Mouse (Mus musculus) heart, embryonic 16.5 days (tissue): ENCODE measurements at regions not wholly inside any gene's neighbourhood (a gene's known extent, or its start where the extent isn't known, plus 50 kb on each side); places are given as distances from the start of the nearest gene placed in this dataset.

Experiments
- ATAC-seq: fragments of 200-750 bp; cut with Nextera tagmentation; replicated peaks from 2 replicates; pipeline ENCODE4 v1.8.0; 2017; ENCODE audit warnings: moderate number of reproducible peaks; ENCODE audit not compliant: insufficient read depth, low FRiP score; ENCODE audit errors: extremely low read depth
- H3K27ac ChIP-seq: fragments of 300-500 bp; sonication (generic); 2 replicates; pipeline ENCODE4 v1.5.1; 2014; ENCODE audit warnings: mild to moderate bottlenecking, low read length, control low read depth, moderate library complexity
- H3K27me3 ChIP-seq: fragments of 300-500 bp; sonication (generic); 2 replicates; pipeline ENCODE4 v1.6.1; 2014; ENCODE audit warnings: low read length, mixed read lengths; ENCODE audit not compliant: control insufficient read depth, insufficient read depth
- H3K36me3 ChIP-seq: fragments of 300-500 bp; sonication (generic); 2 replicates; pipeline ENCODE4 v1.6.1; 2014; ENCODE audit not compliant: control insufficient read depth, insufficient read depth
- H3K4me1 ChIP-seq: fragments of 300-500 bp; sonication (generic); 2 replicates; pipeline ENCODE4 v1.6.1; 2014; ENCODE audit warnings: low read length, mixed read lengths; ENCODE audit not compliant: control insufficient read depth, insufficient read depth
- H3K4me2 ChIP-seq: fragments of 300-500 bp; sonication (generic); 2 replicates; pipeline ENCODE4 v1.6.1; 2014; ENCODE audit warnings: low read depth, mild to moderate bottlenecking, control low read depth, low read length
- H3K4me3 ChIP-seq: fragments of 300-500 bp; sonication (generic); 2 replicates; pipeline ENCODE4 v1.5.1; 2014; ENCODE audit warnings: mild to moderate bottlenecking, control low read depth, low read length
- H3K9ac ChIP-seq: fragments of 300-500 bp; sonication (generic); 2 replicates; pipeline ENCODE4 v1.6.1; 2014; ENCODE audit warnings: low read length, control low read depth
- H3K9me3 ChIP-seq: fragments of 300-500 bp; sonication (generic); replicated peaks from 2 replicates; pipeline ENCODE4 v1.6.1; 2016; ENCODE audit warnings: low read length; ENCODE audit not compliant: control insufficient read depth
- WGBS: fragments of 180-500 bp; shearing (Covaris S2); extraction: QIAGEN DNeasy Blood & Tissue Kit; methylation state at CpG from one replicate; pipeline ENCODE4 v1.1.7; 2014; 5-methylcytosine and 5-hydroxymethylcytosine counted together

DNA sequence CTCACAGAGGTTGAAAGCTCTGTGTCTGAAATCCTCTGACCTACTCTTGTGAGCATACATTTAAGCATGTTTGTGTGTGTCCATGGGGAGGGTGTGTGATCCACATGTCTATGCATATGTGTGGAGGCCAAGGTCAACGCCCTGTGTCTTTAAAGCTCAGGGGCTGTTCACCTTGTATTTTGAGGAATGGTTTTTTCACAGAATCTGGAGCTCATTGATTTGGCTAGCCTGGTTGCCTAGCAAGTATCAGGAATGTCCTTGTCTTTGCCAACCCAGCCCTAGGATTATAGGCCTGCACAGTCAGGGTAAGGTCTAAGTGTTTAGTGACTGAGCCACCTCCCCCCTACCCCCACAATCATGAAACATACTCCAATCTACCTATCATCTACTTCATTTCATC is 394.0 kb upstream of the Plxna2 start:
- 86% methylated on average over 1 of the region's 1 CpGs for WGBS
- no peak overlapping the region for H3K4me3 ChIP-seq

DNA sequence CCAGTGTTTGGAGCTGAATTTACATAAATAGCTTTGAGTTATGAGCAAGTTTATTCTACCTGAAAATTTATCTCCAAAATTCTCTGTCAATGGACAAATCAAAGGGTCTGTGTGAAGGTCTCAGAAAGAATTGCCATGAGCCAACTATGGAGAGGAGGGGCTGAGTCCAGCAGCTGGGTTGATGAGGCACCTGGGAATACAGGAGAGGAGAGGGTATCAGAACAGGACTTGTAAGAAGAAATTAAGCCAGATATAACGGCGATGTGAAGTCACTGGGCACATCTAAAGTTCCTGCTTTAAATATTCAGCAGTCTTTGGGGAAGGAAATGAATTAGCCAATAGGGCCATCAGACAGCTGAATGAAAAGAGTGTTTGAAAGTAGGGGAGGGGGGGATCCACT is 394.4 kb upstream of the Plxna2 start:
- H3K9ac ChIP-seq, result no peak overlapping the region
- H3K4me1 ChIP-seq, result no peaks in the 10 kb centered on the region
- H3K36me3 ChIP-seq, result no peaks in the 10 kb centered on the region
- no peak overlapping the region for H3K27ac ChIP-seq
- no peaks in the 10 kb centered on the region for H3K27me3 ChIP-seq
- no peaks in the 10 kb centered on the region for H3K9me3 ChIP-seq
- H3K4me3 ChIP-seq, result no peak overlapping the region
- 34% methylated on average over 2 of the region's 2 CpGs for WGBS
- no peak for ATAC-seq
- no peak overlapping the region for H3K4me2 ChIP-seq

More for the DNA sequence above, 394.0 kb upstream of the Plxna2 start:
- no peak overlapping the region for H3K27ac ChIP-seq
- no peaks in the 10 kb centered on the region for H3K36me3 ChIP-seq
- no peak for ATAC-seq
- H3K27me3 ChIP-seq, result no peaks in the 10 kb centered on the region
- H3K4me1 ChIP-seq, result no peaks in the 10 kb centered on the region
- no peaks in the 10 kb centered on the region for H3K9me3 ChIP-seq
- no peak overlapping the region for H3K9ac ChIP-seq
- no peak overlapping the region for H3K4me2 ChIP-seq

DNA sequence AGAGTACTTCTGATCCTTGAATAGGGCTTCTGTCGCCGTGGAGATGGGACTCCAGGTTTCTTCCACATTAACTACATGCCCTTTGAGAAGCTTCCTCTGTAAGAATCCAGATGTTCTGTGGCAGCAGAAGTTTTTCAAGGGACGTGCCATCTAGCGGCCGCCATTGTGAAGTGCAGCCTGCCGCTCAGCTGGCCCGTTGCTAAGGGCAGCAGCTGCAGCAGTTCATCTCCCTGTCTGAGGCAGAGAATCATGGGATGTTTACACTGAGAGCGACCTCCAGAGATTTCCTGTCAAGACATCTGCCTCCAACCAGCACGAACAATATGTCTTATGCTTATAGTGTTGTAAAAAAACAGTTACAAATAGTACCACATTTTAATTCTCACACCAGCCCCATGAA is 395.0 kb upstream of the Plxna2 start:
- no peaks in the 10 kb centered on the region for H3K9me3 ChIP-seq
- H3K4me1 ChIP-seq, result no peaks in the 10 kb centered on the region
- peak; percentile 76 for ATAC-seq
- 4% methylated on average over 9 of the region's 9 CpGs for WGBS
- H3K4me2 ChIP-seq, result no peak overlapping the region
- H3K4me3 ChIP-seq, result no peak overlapping the region
- no peaks in the 10 kb centered on the region for H3K36me3 ChIP-seq
- no peaks in the 10 kb centered on the region for H3K27me3 ChIP-seq
- H3K9ac ChIP-seq, result no peak overlapping the region
- no peak overlapping the region for H3K27ac ChIP-seq

DNA sequence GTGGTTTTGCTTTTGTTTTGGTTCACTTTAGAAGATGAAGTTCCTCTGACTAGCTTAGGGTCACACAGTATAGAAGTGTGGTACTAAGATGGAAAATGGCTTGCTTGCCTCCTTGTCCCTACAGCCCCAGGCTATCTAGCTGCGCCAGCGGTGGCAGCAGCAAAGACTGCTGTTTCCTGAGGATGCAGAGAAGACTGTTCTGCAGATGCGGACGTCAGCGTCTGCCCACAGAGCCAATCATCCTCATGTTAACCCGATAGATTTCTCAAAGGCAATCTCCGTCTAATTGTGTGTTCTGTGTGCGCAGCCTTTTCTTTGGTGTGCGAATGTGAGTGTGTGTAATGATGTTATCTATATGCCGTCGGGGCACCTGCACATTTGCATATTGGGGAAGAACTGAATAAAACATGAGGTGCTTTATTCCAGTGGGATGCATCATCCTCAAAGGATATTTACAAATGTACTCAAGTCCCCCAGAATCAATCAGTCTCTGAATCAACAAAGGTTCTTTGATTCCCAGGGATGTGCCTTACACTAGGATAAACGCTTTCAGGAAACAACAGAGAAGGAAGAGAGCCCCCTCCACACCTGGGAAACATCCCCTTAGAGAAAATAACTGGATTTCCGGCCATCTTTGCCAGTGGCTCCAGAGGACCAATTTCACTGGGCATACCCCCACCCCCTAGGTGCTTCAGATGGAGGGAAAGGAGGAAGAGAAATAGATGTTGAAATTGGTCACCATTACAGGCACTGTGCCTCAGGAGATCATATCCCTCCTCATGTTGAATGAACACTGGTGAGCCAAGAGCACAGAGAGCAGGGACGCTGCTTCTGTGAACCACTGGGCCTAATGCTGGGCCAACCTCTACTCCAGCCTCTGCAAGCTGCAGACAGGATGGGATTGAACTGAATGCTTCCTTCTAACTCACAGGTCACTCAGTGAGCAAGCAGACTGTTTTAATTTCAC is 409.7 kb upstream of the Plxna2 start:
- ATAC-seq, result no peak

DNA sequence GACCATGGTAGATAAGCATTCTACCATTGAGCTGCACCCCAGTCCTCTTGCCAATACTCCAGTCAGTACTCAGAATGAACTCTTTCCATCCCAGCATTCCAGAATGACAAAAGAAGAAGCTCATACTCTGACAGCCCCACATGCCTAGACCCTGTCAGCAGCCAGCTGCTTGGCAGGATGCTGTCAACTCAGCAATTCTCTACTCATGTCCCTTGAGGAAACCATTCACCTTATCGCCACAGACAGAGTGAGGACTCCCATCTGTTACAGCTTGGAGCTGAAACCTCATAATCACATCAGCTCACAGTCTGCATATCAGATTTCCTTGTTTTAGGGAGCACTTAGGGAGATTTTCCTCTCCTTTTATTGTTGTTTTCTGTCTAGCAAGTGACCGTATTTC is 420.5 kb upstream of the Plxna2 start:
- Histone ChIP-seq H3K27me3 (no peaks in the 10 kb centered on the region), H3K4me2 (no peak overlapping the region), H3K4me3 (no peak overlapping the region), H3K9ac (no peak overlapping the region), H3K27ac (no peak overlapping the region), H3K9me3 (no peaks in the 10 kb centered on the region), H3K4me1 (no peaks in the 10 kb centered on the region), H3K36me3 (no peaks in the 10 kb centered on the region)
- 42% methylated on average over 2 of the region's 2 CpGs for WGBS
- no peak; the same call in 1 of the 2 replicates for ATAC-seq

More for the DNA sequence above, 409.7 kb upstream of the Plxna2 start:
- Histone ChIP-seq H3K9ac (no peak overlapping the region), H3K4me3 (no peak overlapping the region), H3K27me3 (peaks cover 3% of the 10 kb centered on the region; the same call in 1 of the 2 replicates), H3K4me1 (no peaks in the 10 kb centered on the region), H3K36me3 (no peaks in the 10 kb centered on the region), H3K4me2 (no peak overlapping the region), H3K27ac (no peak overlapping the region), H3K9me3 (no peaks in the 10 kb centered on the region)
- WGBS, result 61% methylated on average over 14 of the region's 14 CpGs

DNA sequence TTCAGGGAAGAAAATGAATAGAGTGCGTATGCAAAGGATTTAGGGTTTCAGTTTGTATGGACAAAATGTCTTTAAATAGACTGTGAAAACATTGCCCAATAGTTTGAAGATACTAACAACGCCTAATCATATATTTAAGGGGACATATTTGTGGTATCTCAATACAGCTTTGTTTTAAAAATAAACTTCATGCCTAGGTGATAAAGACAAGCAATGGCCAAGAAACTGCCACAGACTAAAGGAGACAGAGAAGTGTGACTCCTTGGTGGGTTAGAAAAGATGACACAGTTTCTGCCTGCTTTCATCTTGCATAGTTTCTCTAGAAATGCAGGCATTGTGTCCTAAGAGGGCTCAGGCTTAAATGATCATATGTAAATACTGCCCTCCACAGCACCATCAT is 435.7 kb upstream of the Plxna2 start:
- WGBS, result 51% methylated on average over 2 of the region's 2 CpGs
- Histone ChIP-seq H3K4me3 (no peak overlapping the region), H3K4me2 (no peak overlapping the region), H3K27ac (no peak overlapping the region), H3K27me3 (no peaks in the 10 kb centered on the region), H3K36me3 (no peaks in the 10 kb centered on the region), H3K4me1 (no peaks in the 10 kb centered on the region), H3K9me3 (no peaks in the 10 kb centered on the region), H3K9ac (no peak overlapping the region)
- no peak for ATAC-seq

DNA sequence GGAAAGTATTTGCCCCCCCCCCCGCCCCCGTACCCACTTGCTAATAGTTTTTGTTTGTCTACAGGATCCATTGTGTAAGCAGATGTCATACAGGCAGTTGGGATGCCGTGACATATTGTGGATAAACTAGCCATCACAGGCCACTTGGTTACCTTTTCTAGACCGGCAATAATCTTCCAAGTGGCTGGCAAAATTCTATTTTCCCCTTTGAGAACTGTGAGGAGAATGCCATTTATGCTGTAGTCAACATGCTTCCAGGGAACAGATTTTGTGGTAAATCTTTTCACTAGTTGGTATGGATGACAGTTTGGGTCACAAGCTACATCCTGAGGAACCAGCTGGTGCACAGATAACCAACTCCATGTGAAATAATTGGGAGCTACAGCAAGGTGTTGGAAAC is 456.5 kb upstream of the Plxna2 start:
- H3K4me1 ChIP-seq, result no peaks in the 10 kb centered on the region
- H3K9ac ChIP-seq, result no peak overlapping the region
- no peaks in the 10 kb centered on the region for H3K27me3 ChIP-seq
- WGBS, result 79% methylated on average over 4 of the region's 4 CpGs
- no peaks in the 10 kb centered on the region for H3K36me3 ChIP-seq
- no peak overlapping the region for H3K4me2 ChIP-seq
- H3K4me3 ChIP-seq, result no peak overlapping the region
- H3K9me3 ChIP-seq, result no peaks in the 10 kb centered on the region
- no peak for ATAC-seq
- H3K27ac ChIP-seq, result no peak overlapping the region

DNA sequence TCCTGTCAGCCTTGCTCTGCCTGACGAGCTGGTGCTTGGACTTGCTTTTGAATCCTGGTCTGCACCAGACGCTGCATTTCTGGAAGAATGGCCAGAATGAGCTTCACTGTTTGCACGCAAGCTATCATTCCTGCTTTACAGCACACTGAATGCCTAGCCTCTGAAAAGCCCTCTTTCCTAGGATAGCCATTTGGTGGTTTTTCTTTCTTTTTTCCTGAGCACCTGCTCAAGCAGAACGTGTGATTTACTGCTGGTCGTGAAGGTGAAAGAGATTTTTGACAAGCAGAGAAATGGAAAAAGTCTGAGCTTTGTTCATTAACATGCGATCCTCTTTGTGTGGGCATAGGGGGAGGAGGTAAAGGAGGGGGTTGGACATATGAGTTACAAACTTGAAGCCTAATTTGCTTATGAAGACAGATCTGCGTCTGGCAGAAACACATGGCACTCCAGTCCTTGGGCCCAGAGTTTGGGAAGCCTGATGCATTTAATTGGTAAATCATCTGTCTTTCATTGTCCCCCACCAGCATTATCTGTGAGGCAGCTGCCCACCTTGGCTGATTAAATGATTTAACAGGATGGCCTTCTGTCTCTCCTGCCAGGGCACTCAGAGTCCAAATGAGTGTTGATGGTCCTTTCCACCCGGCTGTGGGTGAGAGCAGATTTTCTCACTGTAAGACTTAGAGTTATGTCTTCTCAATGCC is 457.1 kb upstream of the Plxna2 start:
- 68% methylated on average over 8 of the region's 8 CpGs for WGBS
- ATAC-seq, result no peak

DNA sequence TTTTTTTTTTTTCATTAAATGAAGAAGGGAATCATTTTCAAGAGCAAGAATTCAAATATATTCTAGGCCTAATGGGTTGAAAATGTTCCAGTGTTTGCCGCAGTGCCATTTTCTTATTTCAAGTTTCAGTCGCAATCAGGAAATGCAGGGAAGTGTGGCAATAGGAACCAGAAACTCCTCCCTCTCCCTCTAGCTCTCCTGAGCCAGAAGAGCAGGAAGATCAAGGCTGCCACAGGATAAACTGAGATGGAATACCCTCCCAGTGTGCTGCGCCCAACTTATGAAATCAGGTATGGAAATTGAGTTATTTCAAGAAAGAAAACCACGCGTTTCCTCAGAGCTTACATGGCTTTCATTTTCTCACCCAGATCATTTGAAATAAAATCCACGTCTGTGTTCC is 460.8 kb upstream of the Plxna2 start:
- Histone ChIP-seq H3K27ac (no peak overlapping the region), H3K9ac (no peak overlapping the region), H3K9me3 (no peaks in the 10 kb centered on the region), H3K36me3 (no peaks in the 10 kb centered on the region), H3K4me1 (no peaks in the 10 kb centered on the region), H3K27me3 (no peaks in the 10 kb centered on the region), H3K4me2 (no peak overlapping the region), H3K4me3 (no peak overlapping the region)
- WGBS, result 82% methylated on average over 6 of the region's 6 CpGs
- ATAC-seq, result no peak

More for the DNA sequence above, 457.1 kb upstream of the Plxna2 start:
- Histone ChIP-seq H3K4me1 (no peaks in the 10 kb centered on the region), H3K9ac (no peak overlapping the region), H3K9me3 (no peaks in the 10 kb centered on the region), H3K4me3 (no peak overlapping the region), H3K4me2 (no peak overlapping the region), H3K27ac (no peak overlapping the region), H3K27me3 (no peaks in the 10 kb centered on the region), H3K36me3 (no peaks in the 10 kb centered on the region)
